In the genomic region with DNA sequence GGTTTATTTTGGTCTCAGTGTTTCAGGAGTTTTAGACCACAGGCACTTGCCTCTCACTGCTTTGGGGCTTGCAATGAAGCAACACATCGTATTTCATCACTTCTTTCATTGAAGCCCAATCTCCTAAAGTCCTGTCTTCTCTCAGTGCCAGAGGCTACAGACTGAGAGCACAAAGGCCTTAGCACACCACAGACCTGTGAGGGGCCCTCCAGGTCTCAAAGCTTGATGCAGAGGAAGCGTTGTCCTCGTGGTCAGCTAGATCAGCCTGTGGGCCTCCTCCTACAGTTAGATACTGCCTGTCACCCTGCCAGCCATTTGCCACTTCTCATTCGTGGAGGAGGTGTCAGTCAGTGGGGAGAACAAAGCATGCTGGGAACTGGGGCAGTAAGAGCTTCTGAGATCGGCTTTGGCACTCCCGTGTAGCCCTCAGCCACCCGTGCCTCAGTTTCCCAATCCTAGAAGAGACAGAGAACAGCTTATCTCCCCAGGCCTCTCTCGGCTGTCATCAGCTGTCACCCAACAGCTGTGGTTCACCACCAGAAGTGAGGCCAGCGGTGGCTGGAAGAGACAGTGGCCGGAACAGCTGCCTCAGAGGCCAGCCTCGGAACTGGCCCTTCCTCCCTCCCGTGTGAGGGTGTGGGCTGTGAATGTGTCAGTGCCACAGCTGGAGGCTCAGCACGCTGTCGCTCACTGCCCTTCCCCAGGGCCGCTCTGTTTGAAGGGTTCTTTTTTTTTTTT, we compare ENCODE assay signal across 19 mouse cellular contexts.
DNase-seq lines count a peak whose midpoint lies in the region; ATAC-seq and TF ChIP-seq lines count a peak whose summit lies in the region.
"Had no signal": no experiment of that assay in that cellular context is flagged by ENCODE, and none has a peak within 500 bp of the region (broad histone marks: within the 10 kb centered on the region; RNA-seq: fewer than 3 reads in every experiment).

No protein-coding gene starts in this region.

- ATAC-seq in limb, embryonic 14.5 days (ENCODE audit: low FRiP score, low read depth): peak; percentile 9; the same call in 1 of the 2 replicates
- no peak for ATAC-seq in heart, embryonic 11.5 days (replicated peaks; ENCODE audit: insufficient number of reproducible peaks, low FRiP score, low TSS enrichment)
- peak; percentile 78 for ATAC-seq in megakaryocyte, adult 5-6 weeks (ENCODE audit: poor library complexity, severe bottlenecking)
- ATAC-seq in CD4-positive, CD25-positive, alpha-beta regulatory T cell, adult 4 months: no peak

- H3K4me3 ChIP-seq in limb, embryonic 14.5 days (replicated peaks; ENCODE audit: low read length): no peak overlapping the region
- H3K4me3 ChIP-seq in limb, embryonic 10.5 days: no peak overlapping the region
- no peak overlapping the region for H3K4me3 ChIP-seq in heart, embryonic 11.5 days (ENCODE audit: low read depth, low read length)
- no peak overlapping the region for H3K4me3 ChIP-seq in thymus, adult 2 months (ENCODE audit: control insufficient read depth, insufficient read depth, low read length)
- H3K4me3 ChIP-seq: embryonic facial prominence, embryonic 13.5 days; hindbrain, embryonic 12.5 days had no signal

- no peak for TF ChIP-seq POLR2A in limb, embryonic 14.5 days (IDR thresholded peaks at IDR 0.05; ENCODE audit: borderline replicate concordance, extremely low read depth, insufficient read depth, insufficient read length)
- TF ChIP-seq POLR2A in thymus, adult 2 months (IDR thresholded peaks at IDR 0.05; ENCODE audit: control insufficient read depth, extremely low read depth, insufficient read depth, low read length, poor library complexity): no peak

- TF ChIP-seq CTCF in thymus, adult 2 months (IDR thresholded peaks at IDR 0.05; ENCODE audit: borderline replicate concordance, control insufficient read depth, extremely low read depth, insufficient read depth, low read length, poor library complexity): no peak

- no peak overlapping the region for H3K9ac ChIP-seq in limb, embryonic 14.5 days (ENCODE audit: low read depth, low read length, severe bottlenecking)
- H3K9ac ChIP-seq in heart, embryonic 11.5 days (ENCODE audit: low read depth, low read length): no peak overlapping the region
- H3K9ac ChIP-seq: embryonic facial prominence, embryonic 13.5 days; hindbrain, embryonic 12.5 days had no signal

- no peak overlapping the region for H3K27ac ChIP-seq in limb, embryonic 14.5 days (replicated peaks; ENCODE audit: low read depth, low read length)
- H3K27ac ChIP-seq in limb, embryonic 10.5 days: no peak overlapping the region
- 0 out of 2 replicates have a peak overlapping the region, but pooled peaks have one; percentile 17 for H3K27ac ChIP-seq in heart, embryonic 11.5 days (ENCODE audit: low read depth, low read length)
- H3K27ac ChIP-seq in thymus, adult 2 months (ENCODE audit: control insufficient read depth, insufficient read depth, low read length): no peak overlapping the region
- H3K27ac ChIP-seq: embryonic facial prominence, embryonic 13.5 days; hindbrain, embryonic 12.5 days; macrophage had no signal

- peaks cover 98% of the 10 kb centered on the region for H3K36me3 ChIP-seq in limb, embryonic 14.5 days (ENCODE audit: control insufficient read depth, insufficient read depth, low read length)
- peaks cover 100% of the 10 kb centered on the region for H3K36me3 ChIP-seq in limb, embryonic 10.5 days
- peaks cover 46% of the 10 kb centered on the region for H3K36me3 ChIP-seq in heart, embryonic 11.5 days (ENCODE audit: control insufficient read depth, insufficient read depth, low read length)
- H3K36me3 ChIP-seq in thymus, adult 2 months (ENCODE audit: control insufficient read depth, insufficient read depth, low read length): peaks cover 4% of the 10 kb centered on the region; the same call in 1 of the 2 replicates

- H3K4me2 ChIP-seq in limb, embryonic 14.5 days (replicated peaks; ENCODE audit: low read depth, low read length, severe bottlenecking): no peak overlapping the region
- no peak overlapping the region for H3K4me2 ChIP-seq in heart, embryonic 11.5 days
- H3K4me2 ChIP-seq: embryonic facial prominence, embryonic 13.5 days; hindbrain, embryonic 12.5 days had no signal

- WGBS in limb, embryonic 14.5 days: 81% methylated on average over 15 of the region's 15 CpGs
- WGBS in limb, embryonic 10.5 days: 85% methylated on average over 15 of the region's 15 CpGs
- 37% methylated on average over 15 of the region's 15 CpGs for WGBS in heart, embryonic 11.5 days (ENCODE audit: insufficient replicate concordance)
- 79% methylated on average over 15 of the region's 15 CpGs for WGBS in thymus, adult 2 months

- H3K4me1 ChIP-seq in limb, embryonic 14.5 days (ENCODE audit: control insufficient read depth, insufficient read depth, low read length): no peaks in the 10 kb centered on the region
- H3K4me1 ChIP-seq in limb, embryonic 10.5 days: no peaks in the 10 kb centered on the region
- H3K4me1 ChIP-seq in heart, embryonic 11.5 days (ENCODE audit: control insufficient read depth, insufficient read depth, low read length): peaks cover 17% of the 10 kb centered on the region
- peaks cover 20% of the 10 kb centered on the region for H3K4me1 ChIP-seq in thymus, adult 2 months (replicated peaks; ENCODE audit: control insufficient read depth, insufficient read depth, low read length)
- H3K4me1 ChIP-seq: embryonic facial prominence, embryonic 13.5 days; hindbrain, embryonic 12.5 days had no signal

- no peaks in the 10 kb centered on the region for H3K9me3 ChIP-seq in limb, embryonic 14.5 days (ENCODE audit: control insufficient read depth, low read length)
- no peaks in the 10 kb centered on the region for H3K9me3 ChIP-seq in limb, embryonic 10.5 days (replicated peaks)
- no peaks in the 10 kb centered on the region for H3K9me3 ChIP-seq in heart, embryonic 11.5 days (replicated peaks; ENCODE audit: control insufficient read depth, low read length)
- H3K9me3 ChIP-seq: embryonic facial prominence, embryonic 13.5 days; hindbrain, embryonic 12.5 days had no signal

- no peak for DNase-seq in limb, embryonic 14.5 days (ENCODE audit: low spot score)
- no peak for DNase-seq in limb, embryonic 10.5 days (ENCODE audit: low spot score)
- DNase-seq in NIH3T3 (ENCODE audit: low read depth): peak; percentile 9
- DNase-seq in ovary, postnatal 10 days (ENCODE audit: low spot score): no peak
- no peak for DNase-seq in thymus, adult 2 months
- DNase-seq: adrenal gland, postnatal 36 days; cerebellum, postnatal 25 days; gastrocnemius, postnatal 25 days; kidney, postnatal 25 days; layer of hippocampus, adult 9-11 months; liver; retina, postnatal 1 day; thymus, postnatal 14 days had no signal

- H3K27me3 ChIP-seq in limb, embryonic 14.5 days (ENCODE audit: control insufficient read depth, insufficient read depth, low read length): no peaks in the 10 kb centered on the region
- H3K27me3 ChIP-seq in limb, embryonic 10.5 days (ENCODE audit: low read depth, poor library complexity, severe bottlenecking): no peaks in the 10 kb centered on the region
- H3K27me3 ChIP-seq in heart, embryonic 11.5 days (ENCODE audit: control insufficient read depth, insufficient read depth, low read length): no peaks in the 10 kb centered on the region
- no peaks in the 10 kb centered on the region for H3K27me3 ChIP-seq in thymus, adult 2 months (ENCODE audit: control insufficient read depth, insufficient read depth, low read length)
- H3K27me3 ChIP-seq: embryonic facial prominence, embryonic 13.5 days; hindbrain, embryonic 12.5 days had no signal

Comparison
In these comparisons a context has a peak if more than half of its experiments do, and no peak if none do; other contexts are left out.
1. ATAC-seq: peak in limb, embryonic 14.5 days (single experiment) and megakaryocyte, adult 5-6 weeks (single experiment); none in heart, embryonic 11.5 days (single experiment) and CD4-positive, CD25-positive, alpha-beta regulatory T cell, adult 4 months (single experiment).